Mouse (Mus musculus): Measurements from ENCODE around the gene Lyz1. TPM values are rescaled to one million over a fixed set of nuclear protein-coding genes. Genes with fewer than 3 reads are reported as not detected.

Lyz1 gene
- polyA plus RNA-seq (2015; fragmentation: Nextera tagmentation; extraction: Ambion mirVana): 0.14 TPM in 1 of 2 replicates, not detected in the other

DNA sequence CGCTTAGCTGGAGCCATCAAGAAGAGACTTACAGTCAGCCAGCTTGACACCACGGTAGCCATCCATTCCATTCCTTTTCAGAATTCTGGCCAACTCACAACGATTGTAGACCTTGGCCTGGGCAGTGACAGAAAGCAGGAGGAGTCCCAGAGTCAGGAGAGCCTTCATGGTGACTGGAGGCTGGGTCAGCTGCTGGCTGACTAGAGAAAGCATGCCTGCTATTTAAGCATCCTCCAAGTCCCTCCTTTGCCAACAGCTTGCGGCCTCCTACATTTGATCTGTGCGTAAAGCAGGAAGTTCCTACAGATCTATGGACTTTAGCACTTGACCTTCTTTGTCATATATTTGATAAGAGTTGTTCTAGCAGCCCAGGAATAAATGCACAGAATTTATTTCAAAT is at the start of gene Lyz1:
Gene Lyz1 (minus strand): TSS at position 198 of the 400 bp plus-strand sequence.
- H3K9ac ChIP-seq: no peak within 1 kb of the TSS
- no peaks in the 10 kb centered on the region for H3K4me1 ChIP-seq
- H3K9me3 ChIP-seq (replicated peaks): no peaks in the 10 kb centered on the region
- WGBS: 78% methylated on average over 5 of the region's 5 CpGs
- no peak within 1 kb of the TSS for H3K4me3 ChIP-seq
- H3K27me3 ChIP-seq: no peaks in the 10 kb centered on the region
- no peaks in the 10 kb centered on the region for H3K36me3 ChIP-seq (ENCODE audit: poor library complexity, severe bottlenecking)
- H3K27ac ChIP-seq: no peak within 1 kb of the TSS
- no peak for ATAC-seq
- H3K4me2 ChIP-seq: no peak within 1 kb of the TSS

DNA sequence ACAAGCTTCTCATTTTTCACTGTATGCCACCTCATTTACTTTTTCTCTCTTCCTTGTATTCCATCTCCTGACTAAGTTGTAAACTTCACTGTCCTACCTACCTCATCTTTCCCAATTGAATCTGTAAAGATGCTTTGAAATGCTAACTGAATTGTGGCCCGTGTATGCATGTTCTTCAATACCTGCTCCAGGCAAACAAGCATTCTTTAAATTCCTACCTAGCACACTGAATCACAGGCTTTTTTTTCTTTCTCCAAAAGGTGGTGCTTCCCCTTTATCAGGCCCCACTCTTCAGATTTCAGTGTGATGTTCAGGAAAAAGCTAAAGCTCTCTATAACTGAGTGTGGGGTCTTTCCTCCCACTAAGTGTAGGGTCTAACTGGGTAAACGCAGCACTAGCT is 49.7 kb upstream of the Lyz1 start:
- H3K36me3 ChIP-seq (ENCODE audit: poor library complexity, severe bottlenecking): no peaks in the 10 kb centered on the region; the same call in 1 of the 2 replicates
- WGBS: 69% methylated on average over 2 of the region's 2 CpGs
- no peaks in the 10 kb centered on the region for H3K27me3 ChIP-seq
- H3K27ac ChIP-seq: no peak overlapping the region
- H3K9me3 ChIP-seq (replicated peaks): no peaks in the 10 kb centered on the region
- H3K9ac ChIP-seq: no peak overlapping the region
- no peaks in the 10 kb centered on the region for H3K4me1 ChIP-seq
- H3K4me2 ChIP-seq: no peak overlapping the region
- no peak for ATAC-seq
- no peak overlapping the region for H3K4me3 ChIP-seq

DNA sequence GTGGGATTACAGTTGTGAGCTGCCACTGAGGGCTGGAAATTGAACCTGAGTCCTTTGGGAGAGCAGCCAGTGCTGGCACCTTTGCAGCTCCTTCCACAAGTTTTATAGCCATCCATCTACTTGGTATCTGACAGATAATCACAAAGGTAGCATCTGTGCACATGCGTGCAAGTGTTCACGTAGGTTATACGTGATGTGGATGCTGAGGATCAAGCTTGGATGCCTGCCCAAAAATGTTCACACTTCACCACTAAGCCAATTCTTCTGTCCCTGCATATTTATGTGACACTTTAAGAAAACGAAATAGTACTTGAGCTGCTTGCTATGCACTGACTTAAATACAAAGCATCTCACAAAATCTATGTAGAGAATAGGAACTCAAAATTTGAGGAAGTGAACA is 48.4 kb upstream of the Lyz1 start:
- Histone ChIP-seq H3K27me3 (no peaks in the 10 kb centered on the region), H3K9me3 (replicated peaks) (no peaks in the 10 kb centered on the region), H3K4me2 (no peak overlapping the region), H3K4me1 (0 out of 2 replicates have a peak, but pooled peaks cover 2% of the 10 kb centered on the region), H3K9ac (no peak overlapping the region), H3K27ac (no peak overlapping the region; the same call in 1 of the 2 replicates), H3K4me3 (no peak overlapping the region), H3K36me3 (ENCODE audit: poor library complexity, severe bottlenecking) (no peaks in the 10 kb centered on the region; the same call in 1 of the 2 replicates)
- 74% methylated on average over 4 of the region's 4 CpGs for WGBS
- peak; percentile 65 for ATAC-seq

DNA sequence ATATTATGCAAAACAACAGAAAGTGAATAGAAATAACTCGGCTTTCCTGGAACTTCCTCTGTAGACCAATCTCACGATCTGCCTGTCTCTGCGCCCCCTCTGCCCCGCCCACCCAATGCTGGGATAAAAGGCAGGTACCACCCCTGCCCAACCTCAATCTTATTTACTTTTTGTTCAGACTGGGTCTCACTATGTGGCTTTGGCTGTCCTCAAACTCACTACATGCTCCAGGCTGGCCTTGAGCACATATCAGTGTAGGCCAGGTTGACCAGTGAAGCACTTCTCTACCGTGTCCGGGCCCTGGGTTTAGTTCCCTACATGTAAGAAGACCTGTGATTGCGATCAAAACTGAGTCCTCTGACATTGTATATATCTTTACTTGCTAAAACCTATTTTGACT is 46.6 kb upstream of the Lyz1 start:
- no peaks in the 10 kb centered on the region for H3K9me3 ChIP-seq (replicated peaks)
- H3K27me3 ChIP-seq: no peaks in the 10 kb centered on the region
- H3K36me3 ChIP-seq (ENCODE audit: poor library complexity, severe bottlenecking): no peaks in the 10 kb centered on the region; the same call in 1 of the 2 replicates
- H3K4me3 ChIP-seq: no peak overlapping the region
- 0 out of 2 replicates have a peak, but pooled peaks cover 7% of the 10 kb centered on the region for H3K4me1 ChIP-seq
- ATAC-seq: no peak
- H3K4me2 ChIP-seq: no peak overlapping the region
- 80% methylated on average over 7 of the region's 7 CpGs for WGBS
- H3K27ac ChIP-seq: no peak overlapping the region
- H3K9ac ChIP-seq: no peak overlapping the region

DNA sequence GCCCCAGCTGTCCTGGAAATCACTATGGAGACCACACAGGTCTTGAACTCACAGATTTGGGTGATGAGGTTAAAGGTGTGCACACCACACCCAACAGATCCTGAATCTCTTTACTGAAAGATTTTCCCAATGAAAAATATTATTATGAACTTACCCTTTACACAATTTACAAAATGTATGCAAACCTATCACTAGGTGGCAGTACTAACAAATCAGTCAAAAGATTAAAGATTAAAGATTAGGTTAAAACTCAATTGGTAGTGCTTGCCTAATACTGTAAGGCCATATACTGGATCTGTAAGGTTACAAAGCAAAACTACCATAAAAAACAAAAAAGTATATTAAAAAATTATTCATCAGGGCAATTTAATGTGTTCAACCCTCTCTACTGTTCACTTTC is 45.3 kb upstream of the Lyz1 start:
- Histone ChIP-seq H3K36me3 (ENCODE audit: poor library complexity, severe bottlenecking) (no peaks in the 10 kb centered on the region; the same call in 1 of the 2 replicates), H3K4me1 (0 out of 2 replicates have a peak, but pooled peaks cover 7% of the 10 kb centered on the region), H3K9ac (no peak overlapping the region), H3K27ac (no peak overlapping the region), H3K9me3 (replicated peaks) (no peaks in the 10 kb centered on the region), H3K4me2 (no peak overlapping the region), H3K4me3 (no peak overlapping the region), H3K27me3 (no peaks in the 10 kb centered on the region)
- ATAC-seq: no peak

DNA sequence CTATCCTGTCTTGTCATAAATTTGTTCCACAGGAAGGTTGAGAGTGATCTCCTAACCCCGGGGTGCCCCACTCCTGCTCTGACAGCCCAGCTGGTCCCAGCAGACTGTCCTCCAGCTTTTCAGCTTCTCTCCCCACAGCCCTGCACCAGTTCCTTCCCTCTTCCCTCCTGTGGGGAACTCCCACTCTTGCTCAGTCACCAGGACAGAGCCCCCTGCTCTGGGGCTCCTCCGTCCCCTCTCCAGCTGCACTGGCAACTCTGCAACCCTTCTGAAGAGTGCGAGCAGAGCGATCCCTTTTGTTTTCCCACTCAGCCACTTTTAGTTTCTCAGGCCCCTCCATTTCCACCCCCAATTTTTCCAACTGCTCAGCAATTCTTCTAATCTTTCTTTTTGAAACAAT is 43.0 kb upstream of the Lyz1 start:
- H3K27ac ChIP-seq: no peak overlapping the region
- 33% methylated on average over 4 of the region's 4 CpGs for WGBS

DNA sequence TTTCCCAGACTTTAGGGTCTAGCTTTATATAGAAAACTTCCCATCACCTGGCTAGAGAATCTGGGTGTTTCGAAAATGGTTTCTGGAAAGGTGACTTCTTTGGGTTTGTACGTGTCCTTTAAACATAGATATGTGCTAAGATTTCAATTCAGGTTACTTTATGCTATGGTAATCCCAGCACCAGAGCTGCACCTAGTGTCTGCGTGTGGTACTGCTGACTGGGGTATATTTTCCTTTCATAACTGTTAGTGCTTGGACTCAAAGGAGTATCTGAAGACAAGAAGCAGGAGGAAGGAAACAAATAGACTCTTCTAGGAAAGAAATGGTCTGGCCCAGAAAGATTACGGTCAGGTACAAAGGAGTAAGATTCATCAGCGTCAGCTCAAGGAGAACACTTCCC is 37.9 kb upstream of the Lyz1 start:
- ATAC-seq: no peak
- Histone ChIP-seq H3K36me3 (ENCODE audit: poor library complexity, severe bottlenecking) (no peaks in the 10 kb centered on the region), H3K27ac (no peak overlapping the region), H3K4me3 (no peak overlapping the region), H3K4me1 (0 out of 2 replicates have a peak, but pooled peaks cover under 1% of the 10 kb centered on the region), H3K4me2 (no peak overlapping the region), H3K9ac (no peak overlapping the region), H3K27me3 (no peaks in the 10 kb centered on the region), H3K9me3 (replicated peaks) (no peaks in the 10 kb centered on the region)
- WGBS: 83% methylated on average over 5 of the region's 5 CpGs

More for the DNA sequence above, 43.0 kb upstream of the Lyz1 start:
- Histone ChIP-seq H3K36me3 (ENCODE audit: poor library complexity, severe bottlenecking) (no peaks in the 10 kb centered on the region), H3K27me3 (no peaks in the 10 kb centered on the region), H3K4me2 (no peak overlapping the region), H3K9me3 (replicated peaks) (no peaks in the 10 kb centered on the region), H3K9ac (no peak overlapping the region), H3K4me1 (0 out of 2 replicates have a peak, but pooled peaks cover 7% of the 10 kb centered on the region), H3K4me3 (no peak overlapping the region)
- ATAC-seq: peak; percentile 52; the same call in 1 of the 2 replicates

DNA sequence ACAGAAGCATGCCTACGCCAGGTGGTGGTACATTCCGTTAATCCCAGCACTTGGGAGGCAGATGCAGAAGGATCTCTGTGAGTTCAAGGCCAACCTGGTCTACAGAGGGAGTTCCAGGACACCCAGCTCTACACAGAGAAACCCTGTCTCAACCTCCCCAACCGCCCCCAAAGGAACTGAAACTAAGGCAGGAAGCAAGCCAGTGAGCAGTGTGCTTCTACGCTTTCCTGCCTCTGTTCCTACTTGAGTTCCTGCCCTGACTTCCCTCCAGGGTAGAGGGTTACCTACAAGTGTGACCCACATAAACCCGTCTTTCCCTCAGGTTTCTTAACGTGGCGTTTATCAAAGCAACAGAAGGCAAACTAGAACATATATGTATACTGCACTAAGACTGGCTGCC is 31.1 kb upstream of the Lyz1 start:
- H3K9ac ChIP-seq: no peak overlapping the region
- H3K4me2 ChIP-seq: no peak overlapping the region
- no peak overlapping the region for H3K4me3 ChIP-seq
- H3K9me3 ChIP-seq (replicated peaks): no peaks in the 10 kb centered on the region
- no peak for ATAC-seq
- no peaks in the 10 kb centered on the region for H3K27me3 ChIP-seq
- no peak overlapping the region for H3K27ac ChIP-seq
- H3K36me3 ChIP-seq (ENCODE audit: poor library complexity, severe bottlenecking): no peaks in the 10 kb centered on the region
- H3K4me1 ChIP-seq: no peaks in the 10 kb centered on the region
- WGBS: 92% methylated on average over 7 of the region's 7 CpGs

DNA sequence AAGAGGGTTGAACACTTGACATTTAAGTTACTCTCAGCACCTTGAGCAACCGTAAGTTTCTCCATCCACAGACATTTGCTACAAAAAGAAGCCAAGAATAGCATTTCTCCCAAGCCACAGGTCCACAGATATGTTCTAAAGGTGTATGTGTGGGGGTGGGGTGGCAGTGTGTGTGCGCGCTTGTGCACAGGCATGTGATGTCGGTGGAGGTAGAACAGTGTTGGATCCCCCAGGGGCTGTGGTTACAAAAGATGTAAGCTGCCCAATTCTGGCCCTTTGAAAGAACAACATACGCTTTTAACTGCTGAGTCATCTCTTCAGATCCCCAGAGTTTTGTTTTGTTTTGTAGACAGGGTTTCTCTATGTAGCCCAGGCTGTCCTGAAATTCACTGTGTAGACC is 30.0 kb upstream of the Lyz1 start:
- H3K4me1 ChIP-seq: no peaks in the 10 kb centered on the region
- no peak overlapping the region for H3K4me2 ChIP-seq
- H3K36me3 ChIP-seq (ENCODE audit: poor library complexity, severe bottlenecking): no peaks in the 10 kb centered on the region
- H3K27ac ChIP-seq: no peak overlapping the region
- no peaks in the 10 kb centered on the region for H3K9me3 ChIP-seq (replicated peaks)
- no peak overlapping the region for H3K9ac ChIP-seq
- no peak overlapping the region for H3K4me3 ChIP-seq
- H3K27me3 ChIP-seq: no peaks in the 10 kb centered on the region
- WGBS: 94% methylated on average over 5 of the region's 5 CpGs
- no peak for ATAC-seq

DNA sequence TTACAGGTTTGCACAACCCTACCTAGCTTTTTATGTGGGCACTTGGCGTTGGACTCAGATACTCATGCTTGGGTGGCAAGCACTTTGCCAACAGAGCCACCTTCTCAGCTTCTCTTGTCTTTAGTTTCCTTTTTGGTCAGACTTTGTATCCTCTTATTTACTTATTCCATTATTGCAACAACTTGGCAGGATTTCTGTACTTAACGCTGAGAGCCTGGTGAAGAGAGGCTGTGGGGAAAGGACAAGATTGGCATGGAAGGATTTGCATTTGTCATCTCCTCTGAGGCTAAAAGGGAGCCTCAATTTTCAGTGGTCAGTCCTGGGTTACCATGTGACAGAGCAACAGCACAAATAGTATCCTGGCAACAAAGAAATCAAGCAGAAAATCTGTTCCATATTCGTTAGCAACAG is 27.9 kb upstream of the Lyz1 start:
- H3K27me3 ChIP-seq: no peaks in the 10 kb centered on the region
- 57% methylated on average over 3 of the region's 3 CpGs for WGBS
- H3K9ac ChIP-seq: no peak overlapping the region
- ATAC-seq: no peak
- no peak overlapping the region for H3K4me2 ChIP-seq
- no peak overlapping the region for H3K27ac ChIP-seq
- H3K36me3 ChIP-seq (ENCODE audit: poor library complexity, severe bottlenecking): no peaks in the 10 kb centered on the region
- no peak overlapping the region for H3K4me3 ChIP-seq
- no peaks in the 10 kb centered on the region for H3K4me1 ChIP-seq
- H3K9me3 ChIP-seq (replicated peaks): no peaks in the 10 kb centered on the region

DNA sequence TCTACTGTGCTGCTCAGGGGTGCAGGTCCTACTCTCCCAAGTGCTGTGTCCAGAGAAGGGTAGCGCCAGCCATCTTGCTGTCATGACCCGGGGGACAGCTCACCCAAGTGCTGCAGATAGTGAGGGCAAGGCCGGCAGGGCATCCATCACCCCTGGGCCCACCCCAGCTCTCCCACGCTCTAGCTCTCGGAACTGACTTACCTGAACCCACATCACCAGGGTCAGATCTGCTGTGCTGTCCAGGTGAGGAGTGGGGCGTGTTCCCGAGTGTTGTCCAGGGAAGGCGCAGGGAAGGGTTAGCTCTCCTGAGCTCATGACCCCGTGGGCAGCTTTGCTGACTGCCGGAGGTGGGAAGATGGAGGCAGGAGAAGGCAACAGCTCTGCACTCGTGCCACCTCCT is 23.7 kb upstream of the Lyz1 start:
- no peaks in the 10 kb centered on the region for H3K9me3 ChIP-seq (replicated peaks)
- H3K27ac ChIP-seq: no peak overlapping the region
- no peak overlapping the region for H3K9ac ChIP-seq
- no peak overlapping the region for H3K4me3 ChIP-seq
- H3K36me3 ChIP-seq (ENCODE audit: poor library complexity, severe bottlenecking): no peaks in the 10 kb centered on the region
- no peaks in the 10 kb centered on the region for H3K4me1 ChIP-seq
- 94% methylated on average over 11 of the region's 11 CpGs for whole genome bisulfite sequencing
- 0 out of 2 replicates have a peak, but pooled peaks have one; percentile 21 for ATAC-seq
- no peaks in the 10 kb centered on the region for H3K27me3 ChIP-seq
- H3K4me2 ChIP-seq: no peak overlapping the region

DNA sequence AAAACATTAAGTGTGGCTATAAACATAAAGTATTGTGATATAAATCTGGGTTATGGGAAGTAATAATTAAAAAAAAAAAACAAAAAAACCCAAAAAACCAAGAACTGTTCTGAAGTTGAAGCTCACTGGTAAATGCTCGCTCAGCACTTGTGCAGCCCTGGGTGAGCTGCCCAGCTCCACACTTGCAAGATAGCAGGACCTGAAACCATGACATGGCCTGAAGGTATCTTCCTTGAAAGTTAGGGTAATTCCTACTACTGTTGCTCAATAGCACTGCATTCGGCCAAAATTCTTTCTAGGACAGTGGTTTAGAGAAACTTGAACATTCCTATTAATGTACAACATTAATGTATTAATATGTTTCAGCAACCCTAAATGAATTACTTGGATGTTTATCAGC is 20.5 kb upstream of the Lyz1 start:
- H3K36me3 ChIP-seq (ENCODE audit: poor library complexity, severe bottlenecking): no peaks in the 10 kb centered on the region
- no peak overlapping the region for H3K9ac ChIP-seq
- ATAC-seq: no peak
- no peaks in the 10 kb centered on the region for H3K4me1 ChIP-seq
- H3K4me3 ChIP-seq: no peak overlapping the region
- H3K9me3 ChIP-seq (replicated peaks): no peaks in the 10 kb centered on the region
- H3K27ac ChIP-seq: no peak overlapping the region
- no peaks in the 10 kb centered on the region for H3K27me3 ChIP-seq
- no peak overlapping the region for H3K4me2 ChIP-seq
- 91% methylated on average over 2 of the region's 2 CpGs for WGBS

DNA sequence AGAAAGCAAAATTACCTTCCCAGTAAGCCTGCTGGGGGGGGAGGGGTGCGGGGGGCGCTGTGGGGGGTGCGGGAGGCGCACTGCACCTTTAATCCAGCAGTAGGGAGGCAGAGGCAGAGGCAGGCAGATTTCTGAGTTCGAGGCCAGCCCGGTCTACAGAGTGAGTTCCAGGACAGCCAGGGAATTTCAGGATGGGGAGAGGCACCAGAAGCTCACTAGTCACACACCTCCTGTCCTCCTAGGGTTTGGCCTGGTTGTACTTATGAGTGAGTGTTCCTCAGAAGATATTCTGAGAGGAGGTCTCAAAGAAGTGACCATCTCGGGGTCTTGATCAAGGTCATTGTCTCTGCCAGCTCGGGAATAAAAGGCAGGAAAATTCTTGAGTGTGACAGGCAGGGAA is 19.5 kb upstream of the Lyz1 start:
- H3K27ac ChIP-seq: no peak overlapping the region
- ATAC-seq: no peak
- no peak overlapping the region for H3K4me2 ChIP-seq
- no peak overlapping the region for H3K9ac ChIP-seq
- H3K27me3 ChIP-seq: no peaks in the 10 kb centered on the region
- H3K4me3 ChIP-seq: no peak overlapping the region
- 82% methylated on average over 8 of the region's 8 CpGs for WGBS
- no peaks in the 10 kb centered on the region for H3K4me1 ChIP-seq
- H3K36me3 ChIP-seq (ENCODE audit: poor library complexity, severe bottlenecking): no peaks in the 10 kb centered on the region
- H3K9me3 ChIP-seq (replicated peaks): no peaks in the 10 kb centered on the region

All from forebrain, embryonic 13.5 days (tissue).